Mouse (Mus musculus) forebrain, embryonic 12.5 days (tissue): Measurements from ENCODE around the gene Dis3l. TPM values are rescaled to one million over a fixed set of nuclear protein-coding genes. Genes with fewer than 3 reads are reported as not detected.
"Not testable (repeated sequence)": the region's sequence is repeated elsewhere in the genome, so short reads cannot be mapped to it uniquely, and the experiment has no call there.

Source experiments
- ATAC-seq: fragments of 200-750 bp; cut with Nextera tagmentation; 2 replicates; pipeline ENCODE4 v1.8.0; 2017; ENCODE audit warnings: moderate TSS enrichment; ENCODE audit not compliant: low FRiP score
- H3K27ac ChIP-seq: fragments of 300-500 bp; sonication (generic); 2 replicates; pipeline ENCODE4 v1.5.1; 2016; ENCODE audit warnings: mild to moderate bottlenecking
- H3K27me3 ChIP-seq: fragments of 300-500 bp; sonication (generic); 2 replicates; pipeline ENCODE4 v1.6.1; 2016; ENCODE audit warnings: mild to moderate bottlenecking
- H3K36me3 ChIP-seq: fragments of 300-500 bp; sonication (generic); replicated peaks from 2 replicates; pipeline ENCODE4 v1.6.1; 2016; ENCODE audit warnings: mild to moderate bottlenecking
- H3K4me1 ChIP-seq: fragments of 300-500 bp; sonication (generic); 2 replicates; pipeline ENCODE4 v1.6.1; 2016
- H3K4me2 ChIP-seq: fragments of 300-500 bp; sonication (generic); 2 replicates; pipeline ENCODE4 v1.6.1; 2016; ENCODE audit warnings: mild to moderate bottlenecking, moderate library complexity
- H3K4me3 ChIP-seq: fragments of 300-500 bp; sonication (generic); replicated peaks from 2 replicates; pipeline ENCODE4 v1.5.1; 2016; ENCODE audit warnings: mild to moderate bottlenecking
- H3K9ac ChIP-seq: fragments of 300-500 bp; sonication (generic); 2 replicates; pipeline ENCODE4 v1.6.1; 2016; ENCODE audit warnings: mild to moderate bottlenecking
- H3K9me3 ChIP-seq: fragments of 300-500 bp; sonication (generic); 2 replicates; pipeline ENCODE4 v1.6.1; 2016
- WGBS: fragments of 180-500 bp; shearing (Covaris S2); methylation state at CpG from one replicate; pipeline ENCODE4 v1.1.7; 2016; 5-methylcytosine and 5-hydroxymethylcytosine counted together
- polyA plus RNA-seq: library from polyadenylated mRNA; unstranded; fragments of >200 nt; fragmentation: Nextera tagmentation; extraction: Ambion mirVana; gene quantifications from 2 replicates; pipeline ENCODE4 v1.2.1, GENCODE M21; 2016

Gene Dis3l
- polyA plus RNA-seq, 1 experiment from 2014 or later, result 24.9 TPM

DNA sequence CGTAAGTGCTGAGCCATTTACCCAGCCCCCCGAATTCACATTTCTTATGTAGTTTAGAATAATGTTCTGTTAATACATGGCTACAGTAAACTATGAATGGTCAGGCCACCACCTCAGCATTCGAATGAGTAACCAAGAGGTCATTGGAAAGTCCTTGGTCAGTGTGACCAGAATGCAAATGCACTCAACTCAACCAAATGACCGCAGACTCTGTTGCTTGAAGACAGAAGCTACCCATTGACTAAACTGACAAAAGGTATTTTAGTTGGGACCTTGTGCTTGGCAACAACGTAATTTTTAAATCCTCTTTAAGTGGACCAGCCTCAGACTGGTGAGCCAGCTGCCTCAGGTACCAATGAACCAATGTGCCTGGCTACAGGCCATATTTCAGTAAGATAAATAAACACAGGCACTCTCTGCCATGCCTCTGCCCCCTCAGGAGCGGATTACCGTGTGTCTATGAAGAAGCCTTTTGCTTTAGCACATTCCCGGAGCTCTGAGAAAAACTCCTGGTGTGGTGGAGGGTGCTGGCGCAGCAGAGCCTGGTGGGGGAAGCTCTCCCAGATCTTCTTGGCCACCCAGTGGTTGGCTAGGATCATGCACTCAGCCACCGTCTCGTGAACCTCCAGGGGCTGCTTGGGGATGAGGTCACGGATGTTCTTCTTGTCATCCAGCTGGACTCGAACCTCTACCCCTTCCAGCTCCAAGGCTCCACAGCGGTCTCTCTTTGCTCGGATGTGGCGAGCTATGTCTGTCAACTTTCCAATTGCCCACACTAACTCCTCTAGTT, 29.9 kb downstream of the Dis3l start:
- Histone ChIP-seq H3K9ac (no peak overlapping the region), H3K27ac (no peak overlapping the region), H3K4me1 (no peaks in the 10 kb centered on the region)

DNA sequence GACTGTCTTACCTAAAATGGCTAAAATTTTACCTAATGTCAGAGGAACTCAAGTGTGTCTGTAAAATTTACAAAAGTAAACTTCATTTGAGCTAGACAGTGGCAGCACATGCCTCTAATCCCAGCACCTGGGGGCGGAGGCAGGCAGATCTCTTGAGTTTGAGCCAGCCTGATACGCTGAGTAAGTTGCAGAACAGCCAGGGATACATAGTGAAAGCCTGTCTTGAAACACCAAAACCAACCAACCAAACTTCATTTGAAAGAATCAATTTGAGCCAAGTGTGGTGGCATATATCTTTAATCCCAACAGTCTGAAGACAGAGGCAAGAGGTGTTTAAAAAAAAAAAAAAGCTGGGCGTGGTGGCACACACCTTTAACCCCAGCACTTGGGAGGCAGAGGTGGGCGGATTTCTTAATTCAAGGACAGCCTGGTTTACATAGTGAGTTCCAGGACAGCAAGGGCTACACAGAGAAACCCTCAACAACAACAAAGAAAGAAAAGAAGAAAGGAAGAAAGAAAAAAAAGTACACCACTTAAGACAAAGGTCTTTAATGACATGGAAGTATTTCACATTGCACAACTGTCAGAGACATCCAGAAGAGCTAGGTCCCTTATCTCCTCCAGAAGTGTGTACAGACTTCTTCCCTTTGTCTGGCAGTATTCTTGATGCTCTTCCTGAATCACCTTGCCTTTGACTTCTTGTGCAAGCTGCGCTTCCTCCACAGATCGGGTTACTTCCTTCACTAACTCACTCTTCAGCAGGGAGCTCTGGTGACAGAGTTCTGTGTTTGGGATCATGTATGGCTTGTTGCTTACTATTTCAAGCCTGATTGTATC, 34.4 kb downstream of the Dis3l start:
- H3K4me1 ChIP-seq, result no peaks in the 10 kb centered on the region

More for the DNA sequence above, 29.9 kb downstream of the Dis3l start:
- no peak overlapping the region for H3K4me2 ChIP-seq
- peaks cover 47% of the 10 kb centered on the region for H3K36me3 ChIP-seq
- H3K4me3 ChIP-seq, result no peak overlapping the region
- no peak for ATAC-seq
- WGBS, result 84% methylated on average over 16 of the region's 16 CpGs
- no peaks in the 10 kb centered on the region for H3K9me3 ChIP-seq
- no peaks in the 10 kb centered on the region for H3K27me3 ChIP-seq

DNA sequence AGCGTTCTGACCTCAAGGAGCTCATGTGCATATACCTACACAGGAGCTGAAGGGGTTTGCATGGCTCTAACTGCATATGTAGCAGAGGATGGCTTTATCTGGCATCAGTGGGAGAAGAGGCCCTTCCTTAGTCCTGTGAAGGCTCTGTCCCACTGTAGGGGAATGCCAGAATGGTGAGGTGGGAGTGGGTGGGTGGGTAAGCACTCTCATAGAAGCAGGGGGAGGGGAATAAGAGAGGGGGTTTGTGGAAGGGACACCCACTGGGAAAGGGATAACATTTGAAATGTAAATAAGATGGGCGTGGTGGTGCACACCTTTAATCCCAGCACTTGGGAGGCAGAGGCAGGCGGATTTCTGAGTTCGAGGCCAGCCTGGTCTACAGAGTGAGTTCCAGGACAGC, 38.0 kb downstream of the Dis3l start:
- H3K9ac ChIP-seq, H3K4me1 ChIP-seq, ATAC-seq, H3K4me3 ChIP-seq, H3K9me3 ChIP-seq, H3K27ac ChIP-seq, H3K4me2 ChIP-seq, H3K27me3 ChIP-seq: not testable (repeated sequence)
- 93% methylated on average over 4 of the region's 4 CpGs for WGBS
- H3K36me3 ChIP-seq, result peaks cover 71% of the 10 kb centered on the region

More for the DNA sequence above, 34.4 kb downstream of the Dis3l start:
- H3K27ac ChIP-seq, result no peak overlapping the region
- H3K27me3 ChIP-seq, result no peaks in the 10 kb centered on the region
- ATAC-seq, result no peak
- peaks cover 64% of the 10 kb centered on the region for H3K36me3 ChIP-seq
- H3K9me3 ChIP-seq, result no peaks in the 10 kb centered on the region
- WGBS, result 89% methylated on average over 6 of the region's 6 CpGs
- H3K4me2 ChIP-seq, result no peak overlapping the region
- H3K4me3 ChIP-seq, result no peak overlapping the region
- H3K9ac ChIP-seq, result no peak overlapping the region

DNA sequence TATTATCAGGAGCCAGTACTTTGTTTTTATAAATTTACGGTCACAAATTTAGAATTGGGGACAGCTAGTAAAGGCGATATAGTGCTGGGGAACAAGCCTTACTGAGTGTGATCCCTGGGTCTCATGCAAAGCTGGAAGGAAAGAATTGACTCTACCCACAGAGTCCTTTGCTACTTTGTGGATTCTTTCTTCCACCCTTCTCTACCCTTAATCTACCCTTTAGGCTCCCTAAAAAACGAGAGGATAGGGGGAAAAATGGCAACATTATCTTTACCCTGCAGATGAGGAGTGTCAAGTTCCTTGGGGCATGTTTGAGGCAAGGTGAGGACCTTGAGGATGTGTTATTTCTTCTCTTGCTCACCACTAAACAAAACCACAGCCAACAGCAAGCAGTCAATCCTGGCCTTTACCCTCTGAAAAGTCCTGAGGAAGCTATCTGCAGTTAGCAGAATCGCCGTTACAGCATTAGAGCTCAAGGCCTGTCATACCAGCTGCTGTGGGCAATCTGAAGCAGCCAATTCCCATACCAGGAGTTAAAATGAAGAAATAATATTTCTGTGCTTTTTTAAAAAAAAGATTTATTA, 58.6 kb downstream of the Dis3l start:
- H3K9ac ChIP-seq, result peak overlapping the region; percentile 96
- no peaks in the 10 kb centered on the region for H3K9me3 ChIP-seq
- H3K4me3 ChIP-seq, result peak overlapping the region; percentile 81
- H3K4me2 ChIP-seq, result peak overlapping the region; percentile 78
- 73% methylated on average over 5 of the region's 5 CpGs for WGBS
- no peak overlapping the region for H3K27ac ChIP-seq
- peaks cover 11% of the 10 kb centered on the region for H3K4me1 ChIP-seq
- ATAC-seq, result no peak
- H3K27me3 ChIP-seq, result no peaks in the 10 kb centered on the region
- H3K36me3 ChIP-seq, result no peaks in the 10 kb centered on the region; the same call in 1 of the 2 replicates

DNA sequence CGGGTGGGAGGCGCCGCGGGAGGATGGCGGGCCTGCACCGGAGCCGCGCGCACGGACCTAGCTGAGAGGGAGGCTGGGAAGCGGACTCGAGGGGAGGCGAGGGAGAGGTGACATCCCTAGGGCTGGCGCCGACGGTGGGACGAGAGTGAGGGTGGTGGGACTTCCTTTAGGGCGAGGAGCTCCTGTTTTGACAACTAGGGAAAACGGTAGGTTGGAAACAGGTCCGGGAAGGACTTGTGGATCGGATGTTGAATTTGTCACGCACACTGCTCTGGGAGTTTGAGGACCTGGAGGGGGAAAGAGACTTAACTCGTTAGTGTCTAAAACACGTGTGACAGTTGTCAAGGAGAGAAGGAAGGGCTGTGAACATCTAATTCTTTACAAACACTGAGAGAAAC, 59.3 kb downstream of the Dis3l start:
- Histone ChIP-seq H3K9me3 (no peaks in the 10 kb centered on the region), H3K36me3 (no peaks in the 10 kb centered on the region; the same call in 1 of the 2 replicates), H3K27me3 (no peaks in the 10 kb centered on the region), H3K9ac (peak overlapping the region; percentile 96), H3K4me1 (peaks cover 11% of the 10 kb centered on the region), H3K4me3 (peak overlapping the region; percentile 81), H3K27ac (peak overlapping the region; percentile 93), H3K4me2 (peak overlapping the region; percentile 78)
- WGBS, result under 1% methylated on average over 24 of the region's 24 CpGs
- ATAC-seq, result peak; percentile 89; the same call in 1 of the 2 replicates

DNA sequence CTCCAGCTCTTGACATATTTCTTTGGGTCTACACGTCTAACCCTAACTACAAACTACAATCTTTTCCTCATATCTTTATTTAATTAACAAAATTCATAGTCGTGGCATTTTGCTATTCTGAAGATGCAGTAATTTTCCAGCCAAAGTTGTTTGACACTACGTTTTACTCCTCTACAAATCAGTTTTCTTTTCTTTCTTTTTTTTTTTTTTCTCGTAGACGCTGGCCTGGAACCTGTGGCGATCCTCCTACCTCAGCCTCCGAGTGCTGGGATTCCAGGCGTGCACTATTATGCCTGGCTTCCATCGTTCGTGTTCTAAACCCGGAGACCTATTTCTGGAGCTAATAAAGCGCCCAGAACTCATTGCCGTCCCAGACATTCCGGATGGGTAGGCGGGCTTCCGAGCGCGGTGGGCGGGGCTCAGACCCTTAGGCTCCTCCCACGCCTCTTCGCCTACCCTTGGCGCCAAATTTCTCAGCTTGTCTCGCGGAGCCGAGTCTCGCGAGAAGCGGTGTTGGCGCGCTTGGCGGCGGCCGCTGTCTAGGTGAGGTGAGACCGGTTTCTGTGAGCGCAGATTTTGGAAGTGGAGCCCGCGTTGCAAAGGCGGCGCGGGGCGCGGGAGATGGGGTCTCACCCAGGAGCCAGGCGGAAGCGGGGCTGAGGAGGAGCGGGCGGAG, 59.8 kb downstream of the Dis3l start, which contains the start of gene Tipin:
Tipin (plus strand) TSS at position 477 of the 676 bp plus-strand sequence.
- 2% methylated on average over 46 of the region's 46 CpGs for WGBS
- H3K36me3 ChIP-seq, result no peaks in the 10 kb centered on the region; the same call in 1 of the 2 replicates
- ATAC-seq, result peak; percentile 97
- no peaks in the 10 kb centered on the region for H3K9me3 ChIP-seq
- H3K27ac ChIP-seq, result peak within 1 kb of the TSS; percentile 93
- peak within 1 kb of the TSS; percentile 96 for H3K9ac ChIP-seq
- peak within 1 kb of the TSS; percentile 81 for H3K4me3 ChIP-seq
- no peaks in the 10 kb centered on the region for H3K27me3 ChIP-seq
- peak within 1 kb of the TSS; percentile 78 for H3K4me2 ChIP-seq
- peaks cover 11% of the 10 kb centered on the region for H3K4me1 ChIP-seq

DNA sequence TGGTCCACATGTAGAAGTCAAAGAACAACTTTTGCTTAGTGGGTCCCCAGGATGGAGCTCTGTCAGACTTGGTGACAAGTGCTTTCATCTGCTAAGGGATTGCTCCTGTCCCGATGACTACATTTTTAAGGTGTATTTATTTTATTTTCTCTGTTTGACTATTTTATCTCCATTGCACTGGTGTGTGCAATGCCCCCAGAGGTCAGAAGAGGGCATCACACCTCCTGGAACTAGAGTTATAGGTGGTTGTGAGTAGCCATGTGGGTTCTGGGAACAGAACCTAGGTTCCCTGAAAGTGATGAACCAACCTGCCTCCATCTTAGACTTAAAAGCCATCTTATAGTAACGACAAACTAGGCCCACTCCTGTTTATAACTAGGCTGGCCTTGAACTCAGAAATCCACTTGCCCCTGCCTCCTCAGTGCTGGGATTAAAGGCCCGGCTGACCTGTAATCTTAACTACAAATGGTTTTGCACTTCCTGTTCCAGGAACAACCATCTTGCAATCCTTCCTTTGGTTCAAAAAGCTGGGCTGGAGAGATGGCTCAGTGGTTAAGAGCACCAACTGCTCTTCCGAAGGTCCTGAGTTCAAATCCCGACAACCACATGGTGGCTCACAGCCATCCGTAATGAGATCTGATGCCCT, 62.3 kb downstream of the Dis3l start:
- Histone ChIP-seq H3K27ac (no peak overlapping the region), H3K9me3 (no peaks in the 10 kb centered on the region), H3K4me2 (no peak overlapping the region), H3K4me3 (no peak overlapping the region), H3K27me3 (no peaks in the 10 kb centered on the region), H3K36me3 (no peaks in the 10 kb centered on the region), H3K9ac (no peak overlapping the region), H3K4me1 (peaks cover 11% of the 10 kb centered on the region)
- WGBS, result 94% methylated on average over 6 of the region's 6 CpGs
- ATAC-seq, result no peak

DNA sequence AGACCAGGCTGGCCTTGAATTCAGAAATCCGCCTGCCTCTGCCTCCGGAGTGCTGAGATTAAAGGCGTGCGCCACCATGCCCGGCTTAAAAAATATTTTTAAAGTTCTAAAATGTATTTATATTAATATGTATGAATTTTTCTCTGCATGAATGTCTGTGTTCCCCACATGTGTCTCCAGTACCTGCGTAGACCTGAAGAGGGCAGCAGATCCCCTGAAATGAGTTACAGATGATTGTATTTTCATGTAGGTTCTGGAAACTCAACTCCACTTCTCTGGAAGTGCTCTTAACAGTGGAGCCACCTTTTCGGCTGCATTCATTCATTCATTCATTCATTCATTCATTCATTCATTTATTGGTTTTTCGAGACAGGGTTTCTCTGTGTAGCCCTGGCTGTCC, 63.4 kb downstream of the Dis3l start:
- Histone ChIP-seq H3K36me3 (no peaks in the 10 kb centered on the region), H3K9ac (no peak overlapping the region), H3K27me3 (no peaks in the 10 kb centered on the region), H3K4me1 (peaks cover 9% of the 10 kb centered on the region), H3K9me3 (no peaks in the 10 kb centered on the region), H3K4me3 (no peak overlapping the region), H3K4me2 (no peak overlapping the region), H3K27ac (no peak overlapping the region)
- ATAC-seq, result no peak
- 64% methylated on average over 8 of the region's 8 CpGs for WGBS

DNA sequence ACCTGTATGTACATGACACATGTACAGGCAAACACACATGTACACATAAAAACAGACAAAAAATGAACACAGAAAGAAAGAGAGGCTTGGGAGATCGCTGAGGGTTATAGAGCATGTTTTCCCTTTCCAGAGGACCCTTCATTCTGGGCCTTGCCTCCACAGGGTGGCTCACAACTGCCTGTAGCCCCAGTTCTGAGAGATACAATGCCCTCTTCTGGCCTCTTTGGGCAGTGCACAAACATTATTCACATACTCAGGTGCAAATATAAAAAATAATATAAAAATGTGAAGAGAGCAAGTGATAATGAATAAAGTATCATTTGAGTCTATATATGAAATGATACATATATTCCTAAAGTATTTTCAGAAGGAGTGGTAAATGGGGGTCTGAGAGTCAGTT, 66.2 kb downstream of the Dis3l start:
- Histone ChIP-seq H3K36me3 (no peaks in the 10 kb centered on the region), H3K27ac (no peak overlapping the region), H3K9me3 (no peaks in the 10 kb centered on the region), H3K27me3 (no peaks in the 10 kb centered on the region), H3K9ac (no peak overlapping the region), H3K4me2 (no peak overlapping the region), H3K4me3 (no peak overlapping the region), H3K4me1 (no peaks in the 10 kb centered on the region)
- WGBS, result 85% methylated on average over 1 of the region's 1 CpGs
- ATAC-seq, result no peak

DNA sequence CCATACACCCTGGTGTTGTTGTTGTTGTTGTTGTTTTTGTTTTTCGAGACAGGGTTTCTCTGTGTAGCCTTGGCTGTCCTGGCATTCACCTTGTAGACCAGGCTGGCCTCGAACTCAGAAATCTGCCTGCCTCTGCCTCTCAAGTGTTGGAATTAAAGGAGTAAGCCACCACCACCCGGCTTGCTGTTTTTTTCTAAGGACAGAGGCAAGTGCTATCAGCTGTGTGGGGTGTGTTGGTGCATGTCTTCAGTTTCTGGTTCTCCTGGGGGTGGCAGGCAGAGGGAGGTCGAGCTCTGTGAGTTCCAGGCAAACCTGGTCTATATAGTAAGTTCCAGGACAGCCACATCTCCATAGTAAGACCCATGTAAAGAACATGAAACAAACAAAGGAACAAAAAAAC, 66.8 kb downstream of the Dis3l start:
- no peak overlapping the region for H3K4me2 ChIP-seq
- no peaks in the 10 kb centered on the region for H3K9me3 ChIP-seq
- WGBS, result 75% methylated on average over 4 of the region's 4 CpGs
- no peaks in the 10 kb centered on the region for H3K27me3 ChIP-seq
- no peak overlapping the region for H3K9ac ChIP-seq
- H3K36me3 ChIP-seq, result no peaks in the 10 kb centered on the region
- no peak overlapping the region for H3K4me3 ChIP-seq
- no peak for ATAC-seq
- no peak overlapping the region for H3K27ac ChIP-seq
- no peaks in the 10 kb centered on the region for H3K4me1 ChIP-seq

DNA sequence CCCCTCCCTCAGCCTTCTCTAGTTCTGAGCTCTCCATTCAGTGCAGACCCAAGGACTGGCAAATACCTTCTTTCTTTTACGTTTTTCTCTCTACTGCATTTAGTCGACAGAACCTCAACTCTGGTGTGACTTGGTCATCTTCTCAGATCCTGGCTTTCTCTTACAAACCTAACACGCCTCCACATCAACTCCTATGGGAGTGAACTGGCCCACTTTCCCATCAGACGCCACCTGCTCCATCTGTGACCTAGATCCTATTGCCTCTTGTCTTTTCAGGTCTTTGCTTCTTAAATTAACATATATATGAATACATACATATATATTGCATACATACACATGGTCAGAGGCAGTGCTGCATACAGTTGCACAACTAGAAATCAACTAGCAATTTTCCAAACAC, 67.3 kb downstream of the Dis3l start:
- Histone ChIP-seq H3K9ac (no peak overlapping the region), H3K27ac (no peak overlapping the region), H3K4me3 (no peak overlapping the region), H3K9me3 (no peaks in the 10 kb centered on the region), H3K27me3 (no peaks in the 10 kb centered on the region), H3K4me1 (no peaks in the 10 kb centered on the region), H3K4me2 (no peak overlapping the region), H3K36me3 (no peaks in the 10 kb centered on the region)
- ATAC-seq, result no peak
- 76% methylated on average over 4 of the region's 4 CpGs for WGBS
